Mouse (Mus musculus) adrenal gland, postnatal 4 days (tissue): ENCODE measurements around the gene Zscan10. TPM values are rescaled to one million over a fixed set of nuclear protein-coding genes. Genes with fewer than 3 reads are reported as not detected.

Source experiments
- DNase-seq, 2 experiments: peaks; one replicate each; pipeline ENCODE4 v3.0.0; 2021 to 2022; ENCODE audit warnings: low spot score in 2 of 2, mixed read lengths in 2 of 2
- long read RNA-seq, 2 experiments: library from polyadenylated mRNA; stranded (forward); transcript quantifications; one replicate each; pipeline ENCODE4 v2.0.0; 2021
- total RNA-seq, 2 experiments: library from RNA; stranded (reverse); gene quantifications; 2 replicates each; pipeline ENCODE4 v1.2.3; 2021

Gene Zscan10
- not detected for total RNA-seq
- long read RNA-seq, experiment 1, result 0 reads
- long read RNA-seq, experiment 2, result 0 reads

GRCm38 (mm10) chr17:23600641-23601622, at the start of gene Zscan10:
Gene Zscan10 (plus strand): TSS chr17:23600856.
- no peak for DNase-seq

- no peak for DNase-seq
Measured at GRCm38 (mm10) chr17:23550856-23551255, 49.8 kb upstream of the Zscan10 start.

DNA sequence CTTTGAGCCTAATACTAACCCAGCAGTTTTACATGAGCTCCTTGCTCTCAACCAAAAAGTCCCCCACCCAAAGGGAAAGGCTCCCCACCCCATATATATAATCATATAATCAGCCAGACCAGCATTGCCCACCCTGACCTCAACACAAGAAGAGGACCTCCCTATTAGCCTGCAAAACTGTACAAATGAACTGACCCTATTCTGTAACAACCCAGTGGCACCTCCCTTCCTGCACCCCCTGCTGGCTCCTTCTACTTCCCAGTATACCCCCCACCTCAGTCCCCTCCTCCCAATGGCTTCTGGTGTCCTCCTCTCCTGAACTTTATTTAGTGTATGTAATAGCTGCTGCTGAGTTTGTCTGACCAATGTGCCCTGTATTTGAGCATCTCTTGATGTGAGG, 49.2 kb upstream of the Zscan10 start:
- no peak for DNase-seq

GRCm38 (mm10) chr17:23551963-23552362, 48.7 kb upstream of the Zscan10 start:
- DNase-seq, result no peak

DNA sequence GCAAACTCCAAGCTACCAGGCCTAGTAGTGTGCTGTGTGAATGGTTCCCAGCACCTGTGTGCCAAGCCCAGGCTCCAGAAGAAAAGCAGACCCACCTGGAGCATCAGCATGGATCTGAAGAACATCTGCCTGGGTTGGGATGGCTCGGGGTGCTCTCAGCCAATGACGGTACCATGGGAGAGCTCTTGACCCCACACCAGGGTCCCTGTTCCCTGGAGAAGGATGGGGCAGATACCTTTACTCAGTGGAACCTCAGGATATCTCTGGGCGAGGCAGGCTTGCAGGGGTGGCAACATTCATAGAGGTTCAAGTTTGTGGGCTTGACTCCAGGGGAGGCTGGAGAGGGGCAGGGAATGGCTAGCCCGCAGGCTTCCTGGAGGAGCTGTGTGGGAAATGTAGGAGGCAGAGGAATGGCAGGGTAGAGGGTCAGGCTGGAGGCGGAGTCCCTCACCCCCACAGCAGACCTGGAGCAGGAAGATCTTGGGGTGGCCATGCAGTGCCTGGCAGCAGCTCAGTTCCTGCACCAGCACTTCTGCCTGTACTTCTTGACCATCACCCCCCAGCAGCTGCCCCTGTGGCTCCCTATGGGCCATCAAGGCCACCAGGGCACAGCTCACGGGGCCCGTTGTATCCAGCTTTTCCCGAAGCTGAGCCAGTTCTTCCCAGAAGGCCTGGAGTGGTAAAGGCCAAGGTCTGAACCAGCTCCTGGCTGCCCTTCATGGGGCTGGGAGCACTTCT, 47.6 kb upstream of the Zscan10 start:
- DNase-seq, result no peak

- DNase-seq, result no peak
Measured at GRCm38 (mm10) chr17:23553634-23554120, 47.0 kb upstream of the Zscan10 start.

- DNase-seq, result no peak
Measured at GRCm38 (mm10) chr17:23554321-23554720, 46.3 kb upstream of the Zscan10 start.

- DNase-seq, result no peak
Measured at GRCm38 (mm10) chr17:23555243-23555916, 45.3 kb upstream of the Zscan10 start.

DNA sequence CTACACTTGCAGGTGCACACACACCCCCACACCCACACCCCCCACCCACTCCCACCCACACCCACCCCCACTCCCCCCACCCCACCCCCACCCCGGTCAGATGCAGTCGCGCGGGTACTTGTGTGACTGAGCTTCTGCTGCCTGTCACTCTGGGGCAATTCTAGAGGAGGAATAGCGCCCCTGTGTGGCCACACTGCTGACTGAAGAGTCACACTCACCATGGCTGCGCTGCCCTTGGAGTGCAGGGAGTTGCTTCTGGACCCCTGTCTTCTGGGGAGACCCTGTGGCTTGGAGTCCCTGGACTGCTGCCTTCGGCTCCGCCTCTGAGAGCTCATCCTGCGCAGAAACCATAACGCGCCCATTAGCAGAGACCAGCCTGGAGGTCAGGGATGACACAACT, 40.9 kb upstream of the Zscan10 start:
- peak in 1 of 2 experiments; percentile 35 for DNase-seq

DNA sequence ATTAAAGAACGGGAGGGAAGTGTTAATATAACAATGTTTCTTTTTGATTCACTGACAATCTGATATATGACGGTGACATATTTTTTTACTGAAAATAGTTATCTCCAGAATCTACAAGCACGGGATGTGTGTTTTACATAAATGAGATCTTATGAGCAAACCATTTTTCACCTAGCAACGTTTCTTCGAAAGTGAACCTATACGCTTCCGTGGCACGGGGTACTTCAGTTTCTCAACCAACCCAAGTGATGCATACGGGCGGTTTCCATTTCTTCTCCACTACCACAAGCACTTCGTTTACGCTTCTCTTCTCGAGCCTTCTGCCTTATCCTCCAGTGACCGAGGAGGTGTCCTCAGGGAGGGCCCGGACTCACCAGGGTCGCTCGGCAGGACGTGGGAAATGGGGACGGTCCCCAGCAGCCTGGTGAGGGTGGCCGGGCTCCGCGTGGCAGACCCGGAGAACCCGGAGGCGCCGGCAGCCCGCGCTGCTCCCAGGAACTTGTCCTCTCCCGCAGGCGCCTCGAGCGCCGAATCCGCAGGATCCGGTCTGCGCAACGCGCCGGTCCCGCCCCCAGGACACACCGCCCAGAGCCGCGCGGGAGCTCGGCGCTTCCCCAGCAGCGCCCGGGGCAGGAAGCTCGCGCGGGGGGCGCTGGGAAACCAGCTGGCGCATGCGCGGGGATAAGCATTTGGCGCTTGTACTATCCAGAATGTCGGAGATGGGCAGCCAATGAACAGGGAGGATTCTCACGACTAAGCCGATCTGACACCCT, 36.9 kb upstream of the Zscan10 start, which contains the start of gene Zfp213:
TSS of gene Zfp213 (minus strand) at position 644 of the 773 bp plus-strand sequence.
- DNase-seq, result peak; percentile 87 to 89

GRCm38 (mm10) chr17:23564368-23564715, 36.3 kb upstream of the Zscan10 start:
- no peak for DNase-seq

DNA sequence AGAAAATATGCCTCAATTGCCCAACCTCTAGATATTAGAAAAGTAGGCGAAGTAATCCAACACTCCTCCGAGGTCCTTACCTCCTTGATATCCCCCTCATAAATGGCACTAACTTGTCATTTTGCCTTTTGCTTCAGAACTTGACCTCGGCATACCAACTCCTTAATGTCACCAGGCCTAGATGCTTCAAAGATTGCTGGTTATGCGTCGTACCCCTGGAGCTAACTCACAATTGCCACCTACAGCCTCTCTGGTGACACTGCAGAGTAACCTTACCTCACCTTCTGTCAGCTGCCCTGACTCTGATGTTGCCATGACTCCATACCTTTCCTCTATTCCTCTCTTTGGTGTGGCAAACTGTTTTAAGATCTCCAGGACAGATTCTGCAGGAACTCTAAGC, 33.9 kb upstream of the Zscan10 start:
- no peak for DNase-seq

GRCm38 (mm10) chr17:23568370-23568769, 32.3 kb upstream of the Zscan10 start:
- DNase-seq, result no peak

- no peak for DNase-seq
Measured at GRCm38 (mm10) chr17:23570017-23570416, 30.6 kb upstream of the Zscan10 start.

DNA sequence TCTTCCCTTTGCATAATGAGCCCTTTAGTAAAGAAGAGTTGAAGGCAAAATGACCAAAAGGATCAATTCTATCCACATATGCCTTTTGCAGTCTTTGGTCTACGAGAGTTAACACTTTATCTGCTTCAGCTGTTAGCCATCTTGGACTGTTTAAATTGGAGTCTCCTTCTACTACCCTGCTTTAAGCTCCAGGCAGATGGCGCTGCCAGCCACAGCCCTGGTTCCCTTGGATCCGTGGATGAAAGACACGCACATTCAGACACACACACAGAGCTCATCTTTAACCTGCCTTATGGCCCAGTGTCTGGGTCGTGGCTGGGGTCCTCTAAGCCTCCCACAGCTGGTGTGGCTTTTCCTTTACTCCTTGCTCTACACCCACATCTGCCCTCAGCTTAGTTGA, 29.6 kb upstream of the Zscan10 start:
- no peak for DNase-seq

DNA sequence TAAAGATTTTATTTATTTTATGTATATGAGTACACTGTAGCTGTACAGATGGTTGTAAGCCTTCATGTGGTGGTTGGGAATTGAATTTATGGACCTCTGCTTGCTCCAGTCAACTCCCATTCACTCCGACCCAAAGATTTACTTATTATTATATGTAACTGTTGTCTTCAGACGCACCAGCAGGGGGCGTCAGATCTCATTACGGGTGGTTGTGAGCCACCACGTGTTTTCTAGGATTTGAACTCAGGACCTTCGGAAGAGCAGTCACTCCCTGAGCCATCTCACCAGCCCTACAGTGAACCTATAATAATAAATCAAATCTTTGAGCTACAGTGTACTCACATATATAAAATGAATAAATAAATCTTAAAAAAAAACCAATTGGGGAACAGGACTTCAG, 28.6 kb upstream of the Zscan10 start:
- no peak for DNase-seq

DNA sequence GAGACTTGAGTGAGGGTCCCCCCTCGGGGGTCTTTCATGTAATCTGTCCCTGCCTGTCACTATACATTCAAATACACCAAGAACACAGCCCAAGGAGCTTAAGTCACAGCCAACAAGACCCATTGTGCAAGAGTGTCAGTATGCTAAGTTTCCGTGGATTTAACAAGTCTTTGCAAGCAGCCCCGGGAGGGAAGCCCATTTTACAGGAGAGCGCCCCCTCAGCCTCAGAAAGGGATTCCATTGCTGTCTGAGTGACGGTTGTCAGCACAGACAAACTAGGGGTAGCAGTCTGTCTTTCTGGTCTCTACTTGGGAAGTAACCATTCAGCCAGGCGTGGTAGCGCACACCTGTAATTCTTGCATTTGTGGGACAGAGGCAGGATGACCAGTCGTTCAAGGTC, 26.5 kb upstream of the Zscan10 start:
- DNase-seq, result no peak

GRCm38 (mm10) chr17:23575951-23576552, 24.6 kb upstream of the Zscan10 start:
- DNase-seq, result no peak

DNA sequence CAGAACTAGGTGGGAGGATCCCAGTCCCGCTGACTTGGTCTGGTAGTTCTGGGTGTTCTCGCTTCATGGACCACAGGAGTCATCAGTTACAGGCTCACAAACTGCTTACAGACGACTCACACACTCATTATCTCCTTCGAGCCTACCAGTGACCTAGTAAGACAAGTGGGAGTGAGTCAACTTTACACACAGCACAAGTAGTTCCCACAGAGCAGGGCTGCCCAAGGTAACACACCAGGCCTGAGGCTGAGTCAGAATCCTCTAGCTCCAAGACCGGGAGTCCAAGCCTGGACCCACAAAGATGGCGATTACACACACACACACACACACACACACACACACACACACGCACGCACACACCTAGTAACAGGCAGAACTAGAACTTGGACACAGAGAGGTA, 15.9 kb upstream of the Zscan10 start:
- DNase-seq, result no peak
